Mouse (Mus musculus) midbrain, embryonic 15.5 days (tissue): ENCODE measurements at regions not wholly inside any gene's neighbourhood (a gene's known extent, or its start where the extent isn't known, plus 50 kb on each side); places are given as distances from the start of the nearest gene placed in this dataset.

Experiments
- ATAC-seq: fragments of 200-750 bp; cut with Nextera tagmentation; replicated peaks from 2 replicates; pipeline ENCODE4 v1.8.0; 2017; ENCODE audit warnings: moderate TSS enrichment
- H3K27ac ChIP-seq: fragments of 300-500 bp; sonication (generic); 2 replicates; pipeline ENCODE4 v1.5.1; 2015; ENCODE audit warnings: mild to moderate bottlenecking, inconsistent platforms
- H3K27me3 ChIP-seq: fragments of 300-500 bp; sonication (generic); replicated peaks from 2 replicates; pipeline ENCODE4 v1.6.1; 2015; ENCODE audit warnings: inconsistent platforms
- H3K36me3 ChIP-seq: fragments of 300-500 bp; sonication (generic); replicated peaks from 2 replicates; pipeline ENCODE4 v1.6.1; 2015; ENCODE audit warnings: inconsistent platforms
- H3K4me1 ChIP-seq: fragments of 300-500 bp; sonication (generic); 2 replicates; pipeline ENCODE4 v1.6.1; 2015; ENCODE audit warnings: inconsistent platforms
- H3K4me2 ChIP-seq: fragments of 300-500 bp; sonication (generic); 2 replicates; pipeline ENCODE4 v1.6.1; 2015; ENCODE audit warnings: inconsistent platforms, mild to moderate bottlenecking, moderate library complexity
- H3K4me3 ChIP-seq: fragments of 300-500 bp; sonication (generic); 2 replicates; pipeline ENCODE4 v1.5.1; 2015; ENCODE audit warnings: mild to moderate bottlenecking, inconsistent platforms
- H3K9ac ChIP-seq: fragments of 300-500 bp; sonication (generic); 2 replicates; pipeline ENCODE4 v1.6.1; 2015; ENCODE audit warnings: mild to moderate bottlenecking, inconsistent platforms
- H3K9me3 ChIP-seq: fragments of 300-500 bp; sonication (generic); 2 replicates; pipeline ENCODE4 v1.6.1; 2016; ENCODE audit warnings: inconsistent platforms
- WGBS: fragments of 180-500 bp; shearing (Covaris S2); methylation state at CpG from one replicate; pipeline ENCODE4 v1.1.7; 2015; ENCODE audit warnings: mixed read lengths; 5-methylcytosine and 5-hydroxymethylcytosine counted together

DNA sequence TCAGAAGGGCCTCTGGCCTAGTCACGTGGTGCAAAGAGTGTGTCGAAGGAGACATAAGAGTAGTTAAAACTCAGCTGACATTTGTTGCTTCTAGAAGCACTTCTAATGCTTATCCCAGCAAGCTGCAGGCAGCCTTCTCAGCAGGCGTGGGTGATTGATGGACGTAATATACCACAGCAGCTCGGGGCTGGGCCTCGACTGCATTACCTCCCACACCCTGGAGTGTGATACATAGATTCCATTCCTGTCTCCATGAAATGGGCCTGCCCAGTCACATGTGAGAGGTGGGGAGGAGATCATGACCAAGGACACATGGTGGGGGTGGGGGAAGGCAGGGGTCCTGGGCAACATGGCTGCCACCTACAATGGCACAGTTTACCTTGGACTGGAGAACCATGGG, 121.3 kb downstream of the Fam43a start:
- H3K4me2 ChIP-seq, result no peak overlapping the region
- H3K27ac ChIP-seq, result no peak overlapping the region
- H3K36me3 ChIP-seq, result no peaks in the 10 kb centered on the region
- H3K4me1 ChIP-seq, result no peaks in the 10 kb centered on the region
- H3K4me3 ChIP-seq, result no peak overlapping the region
- WGBS, result 74% methylated on average over 6 of the region's 6 CpGs
- no peaks in the 10 kb centered on the region for H3K9me3 ChIP-seq
- ATAC-seq, result no peak
- H3K9ac ChIP-seq, result no peak overlapping the region
- no peaks in the 10 kb centered on the region for H3K27me3 ChIP-seq

DNA sequence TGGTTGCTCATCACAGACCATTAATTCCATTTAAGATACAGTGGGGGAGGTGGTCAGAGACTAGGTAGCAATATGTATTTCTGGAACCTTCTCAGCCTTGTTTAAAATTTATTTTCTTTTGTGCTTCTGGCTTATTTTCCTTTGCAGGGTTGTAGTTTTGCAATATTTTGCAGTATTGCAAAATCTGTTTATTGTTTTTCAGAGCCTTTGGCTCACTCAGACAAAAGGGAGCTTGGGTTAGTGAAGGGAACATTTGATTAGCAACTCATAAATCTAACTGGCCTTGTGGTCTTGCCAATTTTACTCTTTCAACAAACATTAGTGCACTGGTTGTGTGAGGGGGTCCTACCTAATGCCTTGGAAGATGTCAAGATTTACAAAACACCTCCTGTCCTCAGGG, 121.7 kb downstream of the Fam43a start:
- Histone ChIP-seq H3K4me1 (no peaks in the 10 kb centered on the region), H3K4me3 (no peak overlapping the region), H3K4me2 (no peak overlapping the region), H3K9ac (no peak overlapping the region), H3K36me3 (no peaks in the 10 kb centered on the region), H3K9me3 (no peaks in the 10 kb centered on the region), H3K27ac (no peak overlapping the region), H3K27me3 (no peaks in the 10 kb centered on the region)
- no peak for ATAC-seq

DNA sequence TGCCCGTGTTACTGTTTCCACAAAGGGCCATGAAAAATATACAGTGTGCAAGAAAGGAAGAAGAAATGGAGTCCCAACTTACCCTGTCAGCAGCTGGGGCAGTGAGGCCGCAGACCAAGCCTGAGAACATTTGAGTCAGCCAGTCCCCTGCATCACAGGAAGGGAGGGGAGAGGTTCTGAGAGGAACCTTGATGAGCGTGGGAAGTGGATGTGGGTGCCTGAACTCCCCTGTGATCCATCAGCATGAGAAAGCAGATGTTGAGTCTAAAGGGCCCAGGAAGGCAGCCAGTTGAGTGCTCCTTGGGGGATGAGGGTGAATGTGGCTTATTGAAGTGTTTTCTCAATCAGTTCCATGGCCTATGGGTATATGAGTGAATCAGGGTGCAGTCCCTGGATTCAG, 122.8 kb downstream of the Fam43a start:
- no peaks in the 10 kb centered on the region for H3K4me1 ChIP-seq
- no peak overlapping the region for H3K27ac ChIP-seq
- peaks cover 5% of the 10 kb centered on the region; the same call in 1 of the 2 replicates for H3K9me3 ChIP-seq
- H3K27me3 ChIP-seq, result no peaks in the 10 kb centered on the region
- H3K9ac ChIP-seq, result no peak overlapping the region
- ATAC-seq, result no peak
- WGBS, result 95% methylated on average over 3 of the region's 3 CpGs
- no peaks in the 10 kb centered on the region for H3K36me3 ChIP-seq
- H3K4me2 ChIP-seq, result no peak overlapping the region
- H3K4me3 ChIP-seq, result no peak overlapping the region

DNA sequence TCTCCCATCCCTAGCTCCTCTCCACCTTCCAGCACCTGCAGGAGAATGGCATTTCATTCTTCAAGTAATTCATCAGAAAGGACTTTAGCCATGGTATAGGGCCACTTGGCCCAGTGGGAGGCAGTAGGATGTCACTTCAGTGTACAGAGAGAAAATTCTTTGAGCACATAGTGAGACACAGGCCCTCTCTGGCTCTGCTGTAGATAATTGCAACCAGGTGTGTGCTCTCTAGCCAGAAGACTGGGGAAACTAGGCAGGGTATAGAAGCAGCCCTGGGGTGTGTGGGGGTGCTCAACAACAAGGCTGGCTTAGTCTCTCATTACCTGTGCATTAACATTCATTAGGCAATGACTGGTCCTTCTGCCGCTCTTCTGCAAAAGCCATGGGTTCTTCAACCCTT, 125.1 kb downstream of the Fam43a start:
- no peak overlapping the region for H3K4me3 ChIP-seq

DNA sequence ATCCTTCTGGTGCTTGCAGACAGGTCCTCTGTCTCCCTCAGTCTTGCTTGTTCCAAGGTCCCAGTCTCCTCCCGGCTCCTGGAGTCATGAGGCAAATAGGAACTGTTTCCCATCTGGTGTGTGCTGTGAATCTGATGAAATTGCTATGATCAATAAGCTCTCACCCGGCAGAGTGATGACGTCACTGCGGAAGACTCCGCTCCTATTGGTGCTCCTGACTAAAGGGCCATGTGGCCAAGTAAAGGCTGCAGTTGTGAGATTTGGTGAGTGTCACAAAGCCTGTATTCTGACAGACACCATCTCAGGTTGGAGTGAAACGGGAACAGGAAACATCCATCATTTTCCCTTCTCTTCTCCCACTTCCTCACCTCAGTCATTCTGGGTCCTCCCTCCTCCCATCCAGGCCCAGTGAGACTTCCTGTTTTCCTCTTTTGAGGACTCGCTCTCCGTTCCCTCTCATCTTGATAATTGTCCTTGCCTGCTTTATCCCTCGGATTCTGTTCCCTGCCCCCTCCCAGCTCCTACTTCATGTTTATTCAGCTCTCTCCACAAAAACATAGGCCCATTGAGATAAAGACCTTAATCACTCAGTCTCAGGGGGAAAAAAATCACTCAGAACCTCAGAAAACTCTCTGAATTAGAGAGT, 133.4 kb downstream of the Fam43a start:
- Histone ChIP-seq H3K4me3 (no peak overlapping the region), H3K4me2 (no peak overlapping the region), H3K27me3 (no peaks in the 10 kb centered on the region), H3K27ac (no peak overlapping the region), H3K36me3 (no peaks in the 10 kb centered on the region), H3K9ac (no peak overlapping the region), H3K4me1 (peaks cover 6% of the 10 kb centered on the region; the same call in 1 of the 2 replicates), H3K9me3 (no peaks in the 10 kb centered on the region)
- WGBS, result 53% methylated on average over 9 of the region's 9 CpGs
- no peak for ATAC-seq

More for the DNA sequence above, 125.1 kb downstream of the Fam43a start:
- H3K36me3 ChIP-seq, result no peaks in the 10 kb centered on the region
- peaks cover 5% of the 10 kb centered on the region; the same call in 1 of the 2 replicates for H3K9me3 ChIP-seq
- no peak overlapping the region for H3K4me2 ChIP-seq
- no peak overlapping the region for H3K9ac ChIP-seq
- ATAC-seq, result no peak
- WGBS, result 100% methylated on average over 1 of the region's 1 CpGs
- H3K27ac ChIP-seq, result no peak overlapping the region
- no peaks in the 10 kb centered on the region for H3K27me3 ChIP-seq
- no peaks in the 10 kb centered on the region for H3K4me1 ChIP-seq

DNA sequence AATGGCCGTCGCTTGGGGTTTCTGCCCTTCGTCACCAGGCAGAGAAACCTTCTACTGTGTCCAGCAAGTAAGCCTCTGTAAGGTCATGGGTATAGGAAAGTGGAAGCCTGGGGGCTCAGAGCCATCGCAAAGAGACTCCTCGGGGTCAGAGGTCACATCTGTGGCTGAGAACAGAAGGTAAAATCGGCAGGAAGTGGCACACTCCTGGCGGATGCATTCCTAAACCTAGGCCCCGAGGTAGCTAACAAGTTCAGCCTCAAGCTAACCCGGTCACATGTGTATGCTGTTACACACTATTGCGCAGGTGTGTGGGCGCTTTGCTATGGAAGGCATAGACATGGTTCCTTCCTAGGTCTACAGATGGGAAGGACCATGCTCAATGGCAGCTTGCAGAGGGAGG, 134.0 kb downstream of the Fam43a start:
- Histone ChIP-seq H3K4me2 (no peak overlapping the region), H3K27me3 (no peaks in the 10 kb centered on the region), H3K9me3 (no peaks in the 10 kb centered on the region), H3K27ac (no peak overlapping the region), H3K36me3 (no peaks in the 10 kb centered on the region), H3K4me3 (no peak overlapping the region), H3K4me1 (peaks cover 6% of the 10 kb centered on the region; the same call in 1 of the 2 replicates), H3K9ac (no peak overlapping the region)
- ATAC-seq, result no peak
- WGBS, result 84% methylated on average over 11 of the region's 11 CpGs

DNA sequence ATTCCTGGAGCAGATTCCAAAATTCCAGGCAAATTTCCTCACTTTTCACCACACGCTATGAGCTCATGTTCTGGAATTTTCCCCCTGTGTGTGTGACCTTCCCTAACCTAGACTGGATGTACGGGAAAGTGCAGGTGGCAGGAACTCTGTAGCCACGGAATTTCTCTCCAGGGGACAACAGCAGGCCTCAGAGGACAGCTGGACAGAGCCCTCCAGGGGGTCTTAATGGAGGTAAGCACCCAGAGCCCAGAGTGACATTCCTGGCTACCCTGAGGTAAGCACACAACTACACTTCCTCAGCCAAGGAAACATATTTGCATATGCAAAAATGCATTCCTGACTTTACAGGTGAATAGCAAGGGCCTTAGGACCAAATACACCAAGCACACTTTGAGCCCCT, 135.8 kb downstream of the Fam43a start:
- Histone ChIP-seq H3K27me3 (no peaks in the 10 kb centered on the region), H3K27ac (no peak overlapping the region), H3K4me3 (no peak overlapping the region), H3K4me1 (peaks cover 6% of the 10 kb centered on the region; the same call in 1 of the 2 replicates), H3K9me3 (no peaks in the 10 kb centered on the region), H3K4me2 (no peak overlapping the region), H3K9ac (no peak overlapping the region), H3K36me3 (no peaks in the 10 kb centered on the region)
- ATAC-seq, result no peak
- 54% methylated on average over 3 of the region's 3 CpGs for WGBS

DNA sequence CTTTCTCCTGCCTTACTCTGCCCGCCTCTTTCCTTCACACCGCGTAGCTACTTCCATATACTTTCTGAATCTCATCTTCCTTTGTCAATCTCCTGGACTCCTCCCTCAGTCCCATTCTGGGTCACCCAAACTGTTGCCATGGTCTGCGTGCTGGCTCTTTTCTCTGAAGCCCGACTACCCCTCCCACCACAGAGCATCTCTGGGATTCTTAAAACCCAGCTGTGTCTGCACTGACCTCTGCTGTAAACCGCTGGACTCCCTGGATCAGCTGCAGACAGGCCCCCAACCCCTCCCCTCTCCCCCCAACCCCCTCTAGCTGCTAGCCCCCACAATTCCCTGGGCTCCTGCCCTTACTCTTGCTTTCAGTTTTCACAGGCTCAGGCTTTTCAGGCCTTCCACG, 136.4 kb downstream of the Fam43a start:
- no peak overlapping the region for H3K4me2 ChIP-seq
- no peak overlapping the region for H3K27ac ChIP-seq
- no peak overlapping the region for H3K9ac ChIP-seq
- H3K4me1 ChIP-seq, result peaks cover 6% of the 10 kb centered on the region; the same call in 1 of the 2 replicates
- ATAC-seq, result no peak; the same call in 1 of the 2 replicates
- H3K4me3 ChIP-seq, result no peak overlapping the region
- no peaks in the 10 kb centered on the region for H3K36me3 ChIP-seq
- H3K9me3 ChIP-seq, result no peaks in the 10 kb centered on the region
- H3K27me3 ChIP-seq, result no peaks in the 10 kb centered on the region
- WGBS, result 31% methylated on average over 7 of the region's 7 CpGs

DNA sequence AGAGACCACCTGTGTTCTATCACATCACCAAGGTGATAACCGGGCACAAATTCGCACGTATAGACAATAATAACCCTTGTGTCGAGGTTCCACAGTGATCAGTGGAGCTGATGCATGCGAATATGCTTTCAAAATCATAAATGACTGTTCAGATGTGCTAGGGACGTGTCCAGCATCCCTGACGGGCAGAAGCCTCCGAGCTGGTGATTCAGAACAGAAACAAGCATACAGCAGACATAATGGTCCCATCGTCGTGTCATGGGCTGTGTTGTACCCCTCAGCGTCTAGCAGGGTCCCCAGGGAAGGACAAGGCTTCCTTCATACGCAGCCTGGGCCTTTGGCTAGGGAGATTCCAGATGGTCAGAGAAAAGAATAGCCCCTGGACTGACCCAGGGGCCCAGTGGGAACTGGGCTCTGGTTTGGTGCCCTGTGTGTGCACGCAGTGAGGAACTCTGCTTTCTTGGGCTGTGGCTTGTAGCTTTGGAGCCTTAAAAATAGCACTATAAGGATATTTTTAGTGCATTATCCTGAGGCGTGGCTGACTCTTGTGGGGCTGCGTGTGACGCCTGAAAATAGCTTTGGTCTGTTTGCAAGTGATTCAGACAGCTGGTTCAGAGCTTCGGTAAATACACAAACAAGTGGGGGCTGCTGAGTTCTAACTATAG, 137.3 kb downstream of the Fam43a start:
- WGBS, result 67% methylated on average over 17 of the region's 17 CpGs

DNA sequence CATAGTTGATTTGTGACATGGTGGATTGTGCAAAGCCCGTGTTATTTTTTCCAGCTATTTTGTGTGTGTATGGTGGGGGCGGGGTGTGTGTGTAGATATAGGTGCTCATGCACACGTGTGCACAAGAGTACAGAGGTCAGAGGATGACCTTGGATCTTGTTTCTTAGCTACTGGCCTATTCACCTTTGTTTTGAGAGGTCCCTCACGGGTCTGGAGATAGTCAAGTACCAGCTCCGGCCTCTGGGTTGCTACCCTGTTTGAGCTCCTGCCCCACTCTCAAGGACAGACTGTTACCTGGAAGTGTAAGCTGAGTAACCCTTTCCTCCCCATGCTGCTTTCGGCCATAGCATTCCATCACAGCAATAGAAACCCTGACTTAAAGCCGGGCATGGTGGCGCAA, 138.0 kb downstream of the Fam43a start:
- Histone ChIP-seq H3K4me2 (no peak overlapping the region), H3K4me1 (peaks cover 6% of the 10 kb centered on the region; the same call in 1 of the 2 replicates), H3K9ac (no peak overlapping the region), H3K27ac (no peak overlapping the region), H3K36me3 (no peaks in the 10 kb centered on the region), H3K4me3 (no peak overlapping the region), H3K27me3 (no peaks in the 10 kb centered on the region), H3K9me3 (no peaks in the 10 kb centered on the region)
- ATAC-seq, result no peak
- 86% methylated on average over 8 of the region's 8 CpGs for WGBS

More for the DNA sequence above, 137.3 kb downstream of the Fam43a start:
- Histone ChIP-seq H3K9ac (no peak overlapping the region), H3K4me3 (no peak overlapping the region), H3K4me1 (peaks cover 6% of the 10 kb centered on the region; the same call in 1 of the 2 replicates), H3K27me3 (no peaks in the 10 kb centered on the region), H3K36me3 (no peaks in the 10 kb centered on the region), H3K9me3 (no peaks in the 10 kb centered on the region), H3K27ac (0 out of 2 replicates have a peak overlapping the region, but pooled peaks have one; percentile 4), H3K4me2 (no peak overlapping the region)
- no peak for ATAC-seq

DNA sequence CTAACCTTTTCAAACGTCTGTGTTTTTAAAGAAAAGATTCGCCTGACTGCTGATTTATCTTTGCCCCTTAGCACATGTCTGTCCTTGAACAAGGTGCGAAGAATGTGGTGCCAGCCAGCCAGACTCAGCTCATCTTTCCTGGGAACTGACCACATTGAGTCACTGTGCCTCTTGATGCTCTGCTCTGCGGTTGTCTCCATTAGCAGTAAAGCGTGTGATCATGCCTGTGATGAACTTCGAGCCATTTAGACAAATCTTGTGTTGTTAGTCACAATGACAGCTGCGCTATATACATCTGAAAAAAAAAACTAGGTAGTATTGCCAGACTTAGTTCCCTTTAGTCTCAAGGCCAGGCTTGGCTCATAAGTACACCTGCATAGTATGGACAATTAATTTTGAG, 140.1 kb downstream of the Fam43a start:
- H3K9ac ChIP-seq, result no peak overlapping the region
- H3K4me3 ChIP-seq, result no peak overlapping the region
- H3K27ac ChIP-seq, result no peak overlapping the region
- H3K9me3 ChIP-seq, result no peaks in the 10 kb centered on the region
- H3K36me3 ChIP-seq, result no peaks in the 10 kb centered on the region
- H3K27me3 ChIP-seq, result no peaks in the 10 kb centered on the region
- WGBS, result 91% methylated on average over 7 of the region's 7 CpGs
- H3K4me1 ChIP-seq, result peaks cover 9% of the 10 kb centered on the region; the same call in 1 of the 2 replicates
- ATAC-seq, result no peak
- H3K4me2 ChIP-seq, result no peak overlapping the region

DNA sequence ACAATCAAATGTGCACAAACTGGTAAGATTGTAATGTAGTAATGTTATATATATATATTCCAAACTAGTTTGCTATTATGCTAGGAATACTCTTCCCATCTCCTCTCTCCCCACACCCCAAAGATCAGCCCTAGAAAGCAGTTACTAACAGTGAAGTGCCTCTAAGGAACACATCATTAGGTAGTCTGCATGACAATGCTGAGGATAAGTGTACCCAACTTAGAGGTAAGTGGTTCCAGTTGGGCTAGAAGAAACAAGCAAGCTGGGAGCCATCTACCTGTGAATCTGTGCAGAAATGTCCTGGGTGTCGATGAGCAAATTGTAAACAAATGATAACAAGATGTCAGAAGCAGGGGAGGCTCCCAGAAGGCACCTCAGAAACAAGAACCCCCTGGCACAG, 141.7 kb downstream of the Fam43a start:
- H3K27me3 ChIP-seq, result no peaks in the 10 kb centered on the region
- H3K4me2 ChIP-seq, result no peak overlapping the region
- H3K9ac ChIP-seq, result no peak overlapping the region
- H3K4me1 ChIP-seq, result peaks cover 9% of the 10 kb centered on the region; the same call in 1 of the 2 replicates
- H3K27ac ChIP-seq, result no peak overlapping the region
- no peak for ATAC-seq
- H3K4me3 ChIP-seq, result no peak overlapping the region
- H3K9me3 ChIP-seq, result no peaks in the 10 kb centered on the region
- no peaks in the 10 kb centered on the region for H3K36me3 ChIP-seq
- WGBS, result 92% methylated on average over 1 of the region's 1 CpGs

DNA sequence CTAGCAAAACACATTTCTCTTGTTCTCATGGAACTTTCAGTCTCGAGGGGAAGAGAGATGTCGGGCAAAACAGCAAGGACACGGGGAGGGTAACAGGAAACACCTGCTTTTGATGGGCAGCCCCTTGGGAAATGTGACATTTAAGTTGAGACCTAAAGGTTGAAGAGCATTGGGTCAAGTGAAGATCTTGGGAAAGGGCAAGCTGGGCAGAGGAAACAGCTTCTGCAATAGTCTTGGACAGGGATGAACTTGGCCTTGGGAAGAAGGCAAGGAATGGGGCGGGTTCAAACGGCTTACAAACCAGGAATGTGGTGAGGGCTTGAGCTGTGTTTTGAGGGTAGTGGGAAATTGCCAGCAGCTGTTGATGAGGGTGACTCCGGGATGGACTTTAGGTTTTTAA, 143.0 kb downstream of the Fam43a start:
- WGBS, result 87% methylated on average over 6 of the region's 6 CpGs
- Histone ChIP-seq H3K4me1 (0 out of 2 replicates have a peak, but pooled peaks cover 3% of the 10 kb centered on the region), H3K27me3 (no peaks in the 10 kb centered on the region), H3K9me3 (no peaks in the 10 kb centered on the region), H3K27ac (no peak overlapping the region), H3K4me2 (no peak overlapping the region), H3K9ac (no peak overlapping the region), H3K36me3 (no peaks in the 10 kb centered on the region), H3K4me3 (no peak overlapping the region)
- ATAC-seq, result no peak
